Mouse (Mus musculus): ENCODE data around the gene B9d1.

The B9d1 gene

DNA sequence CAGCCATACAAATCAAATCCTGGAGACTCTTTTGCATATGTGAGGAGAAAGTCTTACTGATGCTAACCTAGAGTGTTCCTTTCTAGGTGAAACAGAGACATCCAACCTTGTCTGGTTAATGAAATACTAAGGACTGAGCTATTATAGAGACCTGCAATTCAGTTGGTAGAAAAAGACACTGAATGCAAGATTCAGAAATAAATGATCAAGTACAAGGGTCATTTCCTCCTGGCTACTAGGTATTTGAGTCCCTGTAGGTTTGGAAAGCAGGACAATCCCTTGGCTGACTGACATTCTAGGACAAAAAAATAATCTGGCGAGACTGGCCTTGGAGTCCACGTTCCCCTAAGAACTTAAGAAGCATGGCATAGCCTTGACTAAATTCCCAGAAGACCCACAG is 40.6 kb downstream of the B9d1 start:
- no peak for DNase-seq

DNA sequence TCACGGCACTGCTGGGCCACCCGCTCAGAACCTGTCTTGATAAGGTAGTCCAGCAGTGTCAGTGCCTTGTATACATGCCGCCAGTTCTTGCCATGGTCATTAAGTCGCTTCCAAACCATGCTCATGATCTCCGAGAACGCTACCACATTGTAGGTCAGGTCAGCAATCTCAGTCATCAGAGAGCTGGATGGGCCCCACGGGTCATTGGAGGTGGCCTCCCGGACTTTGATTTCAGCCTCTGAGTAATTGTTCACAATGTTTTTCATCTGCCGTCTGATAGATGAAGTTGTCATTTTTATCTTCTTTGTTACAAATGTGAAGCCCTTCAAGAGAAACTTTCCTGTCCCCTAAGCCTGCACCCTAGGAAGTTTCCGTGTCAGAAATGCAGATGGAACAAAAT is 41.5 kb downstream of the B9d1 start:
- no peak for DNase-seq

DNA sequence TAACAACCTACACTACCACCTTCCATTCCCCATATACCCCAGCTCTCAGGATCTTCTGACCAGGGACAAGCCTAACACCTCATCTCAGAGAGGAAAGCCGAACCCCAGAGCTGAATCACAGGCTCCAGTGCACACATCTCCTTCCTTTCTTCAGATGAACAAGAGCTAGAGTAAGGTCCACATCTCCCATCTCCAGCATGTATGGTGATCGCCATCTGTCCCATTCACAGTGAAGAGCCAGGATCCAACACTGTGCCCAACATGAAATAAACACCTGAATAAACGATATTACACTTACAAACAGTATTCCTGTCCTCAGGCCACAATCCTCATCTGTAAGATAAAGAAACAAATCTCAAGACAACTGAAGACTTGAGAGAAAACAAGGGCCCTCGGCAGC is 42.8 kb downstream of the B9d1 start:
- DNase-seq: no peak

DNA sequence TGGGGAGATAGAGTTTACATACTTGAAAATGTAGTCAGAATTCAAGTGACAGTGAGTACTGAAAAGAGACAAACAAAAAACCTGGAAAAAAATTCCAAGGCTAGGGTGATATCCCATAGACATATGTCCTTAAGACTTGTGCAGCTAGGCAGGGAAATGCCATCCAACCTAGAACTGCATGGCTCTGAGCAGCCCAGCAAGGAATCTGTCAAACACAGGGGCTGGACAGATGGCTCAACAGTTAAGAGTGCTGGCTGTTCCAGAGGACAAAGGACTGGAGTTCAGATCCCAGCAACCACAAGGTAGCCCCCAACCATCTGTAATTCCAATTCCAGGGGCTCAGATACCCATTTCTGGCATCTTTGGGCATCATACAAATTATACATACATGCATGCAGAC is 45.7 kb downstream of the B9d1 start:
- DNase-seq: no peak

DNA sequence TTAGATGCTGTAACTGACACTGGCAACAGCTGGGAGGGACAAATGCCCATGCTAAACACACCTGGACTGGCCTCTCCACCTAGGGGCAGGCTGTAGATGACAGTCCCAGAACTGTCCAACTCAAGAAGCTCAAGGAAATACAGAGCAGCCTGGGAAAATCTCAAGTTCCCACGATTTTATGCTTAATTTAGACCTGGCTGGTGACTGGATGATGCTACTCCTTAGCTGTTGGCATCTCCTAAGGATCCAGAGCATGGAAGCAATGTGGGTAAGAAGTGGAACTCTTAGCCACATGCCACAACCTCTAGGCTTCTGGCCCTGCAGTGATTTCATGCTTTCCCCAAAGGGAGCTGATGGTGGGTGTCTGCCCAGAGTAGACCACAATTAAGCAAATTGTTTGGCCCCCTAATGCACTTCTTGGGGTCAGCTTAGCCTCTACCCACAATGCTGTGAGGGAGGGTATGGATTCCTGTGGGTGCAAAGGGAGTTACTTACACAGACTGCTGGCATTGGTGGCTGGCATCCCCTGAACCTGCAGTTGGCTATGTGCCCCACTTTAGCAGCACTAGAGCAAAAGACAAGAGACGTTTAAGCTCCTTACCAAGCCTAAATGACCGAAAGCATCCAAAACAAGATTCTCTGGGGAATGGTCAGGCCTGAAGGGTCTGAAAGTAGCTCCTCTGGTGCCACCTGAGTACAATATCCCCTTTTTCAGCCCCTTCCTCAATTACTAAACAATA is 48.2 kb downstream of the B9d1 start:
- no peak for DNase-seq

DNA sequence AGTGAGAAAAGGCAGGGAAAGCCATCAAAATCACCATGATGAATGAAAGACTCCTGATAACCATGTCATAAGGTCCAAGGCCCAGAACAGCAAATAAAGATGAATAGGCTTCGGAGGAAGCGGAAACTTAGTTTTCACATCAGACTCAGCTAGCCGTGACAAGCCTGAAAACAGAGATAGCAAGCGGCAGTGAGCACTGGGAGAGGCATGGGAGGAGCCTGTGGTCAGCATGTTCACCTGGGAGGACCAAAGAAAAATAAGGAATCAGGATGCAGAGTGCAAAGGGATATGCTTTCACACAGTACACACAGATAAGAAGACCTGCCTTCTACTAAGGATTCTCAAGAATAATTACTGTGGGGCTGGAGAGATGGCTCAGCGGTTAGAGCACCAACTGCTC is 54.6 kb downstream of the B9d1 start:
- no peak for DNase-seq

DNA sequence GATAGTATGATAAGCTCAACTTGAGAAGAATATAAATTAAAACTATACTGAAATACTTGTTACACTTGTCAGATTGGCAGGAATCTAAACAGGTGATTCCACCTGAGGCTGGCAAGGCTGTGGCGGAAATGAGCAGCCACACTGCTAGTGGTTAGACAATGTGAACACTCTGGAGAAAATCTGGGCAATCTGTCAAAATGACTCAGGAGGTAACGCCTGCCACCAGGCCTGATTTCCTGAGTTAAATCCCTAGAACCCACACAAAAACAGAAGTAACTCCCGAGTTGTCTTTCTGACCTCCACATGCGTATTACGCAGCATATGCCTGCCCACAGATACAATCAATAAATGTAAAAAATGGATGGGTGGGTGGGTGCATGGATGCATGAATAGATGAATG is 57.5 kb downstream of the B9d1 start:
- no peak for DNase-seq

Data from right cerebral cortex, postnatal 4 days (tissue).